Mouse (Mus musculus) midbrain, embryonic 15.5 days (tissue): ENCODE results near the gene Mpzl1. TPM values are rescaled to one million over a fixed set of nuclear protein-coding genes. Genes with fewer than 3 reads are reported as not detected.

Source experiments
- ATAC-seq: fragments of 200-750 bp; cut with Nextera tagmentation; replicated peaks from 2 replicates; pipeline ENCODE4 v1.8.0; 2017; ENCODE audit warnings: moderate TSS enrichment
- H3K27ac ChIP-seq: fragments of 300-500 bp; sonication (generic); 2 replicates; pipeline ENCODE4 v1.5.1; 2015; ENCODE audit warnings: mild to moderate bottlenecking, inconsistent platforms
- H3K27me3 ChIP-seq: fragments of 300-500 bp; sonication (generic); replicated peaks from 2 replicates; pipeline ENCODE4 v1.6.1; 2015; ENCODE audit warnings: inconsistent platforms
- H3K36me3 ChIP-seq: fragments of 300-500 bp; sonication (generic); replicated peaks from 2 replicates; pipeline ENCODE4 v1.6.1; 2015; ENCODE audit warnings: inconsistent platforms
- H3K4me1 ChIP-seq: fragments of 300-500 bp; sonication (generic); 2 replicates; pipeline ENCODE4 v1.6.1; 2015; ENCODE audit warnings: inconsistent platforms
- H3K4me2 ChIP-seq: fragments of 300-500 bp; sonication (generic); 2 replicates; pipeline ENCODE4 v1.6.1; 2015; ENCODE audit warnings: inconsistent platforms, mild to moderate bottlenecking, moderate library complexity
- H3K4me3 ChIP-seq: fragments of 300-500 bp; sonication (generic); 2 replicates; pipeline ENCODE4 v1.5.1; 2015; ENCODE audit warnings: mild to moderate bottlenecking, inconsistent platforms
- H3K9ac ChIP-seq: fragments of 300-500 bp; sonication (generic); 2 replicates; pipeline ENCODE4 v1.6.1; 2015; ENCODE audit warnings: mild to moderate bottlenecking, inconsistent platforms
- H3K9me3 ChIP-seq: fragments of 300-500 bp; sonication (generic); 2 replicates; pipeline ENCODE4 v1.6.1; 2016; ENCODE audit warnings: inconsistent platforms
- WGBS: fragments of 180-500 bp; shearing (Covaris S2); methylation state at CpG from one replicate; pipeline ENCODE4 v1.1.7; 2015; ENCODE audit warnings: mixed read lengths; 5-methylcytosine and 5-hydroxymethylcytosine counted together
- polyA plus RNA-seq: library from polyadenylated mRNA; unstranded; fragments of >200 nt; fragmentation: Nextera tagmentation; extraction: Ambion mirVana; gene quantifications from 2 replicates; pipeline ENCODE4 v1.2.1, GENCODE M21; 2015

Mpzl1 gene
- polyA plus RNA-seq, 1 experiment from 2014 or later: 156 TPM

GRCm38 (mm10) chr1:165587845-165588244 is 46.5 kb downstream of the Mpzl1 start:
- no peak for ATAC-seq
- H3K27me3 ChIP-seq: no peaks in the 10 kb centered on the region
- no peak overlapping the region for H3K27ac ChIP-seq
- H3K4me2 ChIP-seq: no peak overlapping the region
- no peak overlapping the region for H3K4me3 ChIP-seq
- H3K4me1 ChIP-seq: no peaks in the 10 kb centered on the region
- H3K9me3 ChIP-seq: no peaks in the 10 kb centered on the region
- H3K9ac ChIP-seq: no peak overlapping the region
- peaks cover 6% of the 10 kb centered on the region; the same call in 1 of the 2 replicates for H3K36me3 ChIP-seq
- 75% methylated on average over 8 of the region's 8 CpGs for WGBS

DNA sequence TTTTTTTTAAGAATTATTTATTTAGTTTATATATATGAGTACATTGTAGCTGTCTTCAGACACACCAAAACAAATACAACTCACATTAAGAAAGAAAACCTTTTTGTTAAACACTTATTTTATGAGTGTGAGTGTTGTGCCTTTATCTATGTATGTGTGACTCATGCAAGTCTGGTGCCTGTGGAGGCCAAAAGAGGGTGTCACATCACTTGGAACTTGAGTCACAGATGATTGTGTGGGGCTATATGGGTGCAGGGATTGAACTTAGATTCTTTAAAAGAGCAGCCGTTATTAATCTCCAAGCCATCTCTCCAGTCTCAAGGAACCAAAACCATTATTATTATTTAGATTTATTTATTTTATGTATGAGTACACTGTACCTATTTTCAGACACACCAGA is 48.0 kb downstream of the Mpzl1 start:
- Histone ChIP-seq H3K9ac (no peak overlapping the region), H3K9me3 (no peaks in the 10 kb centered on the region), H3K4me1 (no peaks in the 10 kb centered on the region), H3K27me3 (no peaks in the 10 kb centered on the region), H3K4me2 (no peak overlapping the region), H3K4me3 (no peak overlapping the region), H3K27ac (no peak overlapping the region), H3K36me3 (no peaks in the 10 kb centered on the region)
- ATAC-seq: no peak
- 98% methylated on average over 1 of the region's 1 CpGs for WGBS

DNA sequence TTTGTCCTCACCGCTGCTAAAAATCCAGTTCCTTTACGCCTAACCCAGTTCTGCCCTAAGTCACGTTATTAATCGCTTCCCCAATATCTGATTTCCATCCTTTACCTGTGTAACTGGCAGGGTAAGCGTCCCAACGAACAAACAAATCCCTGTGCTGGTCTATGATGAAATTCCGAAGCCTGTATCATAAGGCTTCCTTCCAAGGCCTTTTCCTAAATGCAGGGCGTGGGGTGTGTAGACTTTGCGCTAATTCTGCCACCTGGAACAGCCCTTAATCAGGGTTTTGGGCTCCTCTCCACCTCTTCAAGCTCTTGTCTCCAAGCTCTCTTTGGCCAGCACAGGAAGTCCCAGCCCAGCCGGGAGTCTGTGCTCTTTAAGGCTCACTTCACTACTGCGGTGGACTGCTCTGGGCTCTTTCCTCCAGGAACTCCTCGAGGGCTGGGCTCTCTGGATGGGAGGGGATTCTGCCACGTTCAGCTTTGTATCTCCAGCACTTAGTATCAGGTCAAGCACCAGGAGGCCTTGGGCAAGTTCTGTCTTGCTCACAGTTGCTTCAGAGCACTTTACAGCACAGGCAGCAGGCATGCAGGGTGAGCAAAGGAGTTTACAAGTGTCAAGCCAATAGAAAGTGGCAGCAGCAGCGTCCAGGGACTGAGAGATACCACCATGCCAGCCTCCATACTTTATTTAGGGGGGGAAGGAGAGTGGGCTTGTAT is 48.8 kb downstream of the Mpzl1 start:
- Histone ChIP-seq H3K9ac (no peak overlapping the region), H3K4me2 (no peak overlapping the region), H3K9me3 (no peaks in the 10 kb centered on the region), H3K4me3 (no peak overlapping the region), H3K27ac (no peak overlapping the region), H3K4me1 (no peaks in the 10 kb centered on the region), H3K27me3 (no peaks in the 10 kb centered on the region), H3K36me3 (no peaks in the 10 kb centered on the region)
- WGBS: 69% methylated on average over 14 of the region's 14 CpGs
- ATAC-seq: no peak

- Histone ChIP-seq H3K9me3 (no peaks in the 10 kb centered on the region), H3K36me3 (no peaks in the 10 kb centered on the region), H3K27me3 (no peaks in the 10 kb centered on the region), H3K4me2 (no peak overlapping the region), H3K4me1 (no peaks in the 10 kb centered on the region), H3K27ac (no peak overlapping the region), H3K4me3 (no peak overlapping the region), H3K9ac (no peak overlapping the region)
- 29% methylated on average over 12 of the region's 12 CpGs for WGBS
- ATAC-seq: peak; percentile 75
Measured at GRCm38 (mm10) chr1:165583529-165584184, 50.7 kb downstream of the Mpzl1 start.

- no peak for ATAC-seq
- H3K4me3 ChIP-seq: no peak overlapping the region
- H3K27ac ChIP-seq: no peak overlapping the region
- WGBS: 93% methylated on average over 3 of the region's 3 CpGs
- no peak overlapping the region for H3K9ac ChIP-seq
- H3K9me3 ChIP-seq: no peaks in the 10 kb centered on the region
- H3K36me3 ChIP-seq: no peaks in the 10 kb centered on the region
- H3K4me2 ChIP-seq: no peak overlapping the region
- H3K27me3 ChIP-seq: no peaks in the 10 kb centered on the region
- H3K4me1 ChIP-seq: no peaks in the 10 kb centered on the region
Measured at GRCm38 (mm10) chr1:165581255-165581654, 53.1 kb downstream of the Mpzl1 start.

- H3K27me3 ChIP-seq: no peaks in the 10 kb centered on the region
- no peak overlapping the region for H3K9ac ChIP-seq
- WGBS: 49% methylated on average over 5 of the region's 5 CpGs
- H3K27ac ChIP-seq: no peak overlapping the region
- no peak overlapping the region for H3K4me3 ChIP-seq
- no peaks in the 10 kb centered on the region for H3K9me3 ChIP-seq
- ATAC-seq: no peak
- H3K36me3 ChIP-seq: no peaks in the 10 kb centered on the region
- H3K4me1 ChIP-seq: no peaks in the 10 kb centered on the region
- H3K4me2 ChIP-seq: no peak overlapping the region
Measured at GRCm38 (mm10) chr1:165579332-165579731, 55.0 kb downstream of the Mpzl1 start.

DNA sequence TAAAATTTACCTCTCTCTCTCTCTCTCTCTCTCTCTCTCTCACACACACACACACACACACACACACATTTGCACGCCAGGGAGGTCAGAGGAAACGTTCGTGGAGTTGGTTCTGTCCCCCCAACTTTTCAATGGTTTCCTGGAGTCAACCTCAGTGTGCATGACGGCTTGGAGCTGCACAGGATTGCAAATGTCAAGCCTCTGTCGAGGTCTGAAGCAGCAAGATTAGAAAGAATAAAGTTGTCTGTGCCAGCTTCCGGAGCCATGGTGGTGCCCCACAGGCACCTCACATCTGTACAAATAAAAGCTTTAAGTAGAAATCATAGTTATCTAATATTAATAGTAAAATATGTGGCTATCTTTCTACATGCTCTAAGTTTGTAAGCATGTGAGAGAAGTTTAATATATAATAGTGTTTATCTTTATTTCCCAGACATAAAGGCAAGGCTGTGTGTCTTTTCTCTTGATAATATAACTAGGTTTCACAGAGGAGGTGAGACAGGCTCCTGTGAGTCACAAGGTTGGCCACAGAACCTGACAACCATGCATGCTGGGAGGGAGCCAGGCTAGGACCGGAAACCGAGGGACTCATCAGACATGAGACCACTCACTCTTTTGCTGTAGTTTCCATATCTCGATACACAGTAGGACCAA is 57.8 kb downstream of the Mpzl1 start:
- Histone ChIP-seq H3K4me2 (no peak overlapping the region), H3K27me3 (no peaks in the 10 kb centered on the region)
- WGBS: 78% methylated on average over 9 of the region's 9 CpGs

DNA sequence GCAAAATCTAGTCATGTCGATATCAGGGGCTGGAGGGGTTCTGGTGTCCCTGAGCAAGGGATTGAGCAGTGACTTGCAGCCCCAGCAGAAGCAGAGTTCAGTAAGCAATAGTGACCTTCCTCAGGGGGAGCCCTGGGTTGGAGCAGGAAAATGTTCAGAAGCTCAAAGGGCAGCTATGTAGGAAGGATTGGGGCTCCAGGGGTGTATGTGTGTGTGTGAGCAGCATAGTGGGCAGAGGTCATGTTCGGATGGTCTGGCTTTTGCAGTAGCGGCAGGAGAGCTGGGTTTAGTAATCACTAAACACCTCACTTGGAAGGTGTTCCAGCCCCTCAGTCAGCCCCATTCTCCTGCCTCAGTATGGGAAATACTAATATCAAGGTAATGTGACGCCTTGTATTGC is 58.3 kb downstream of the Mpzl1 start:
- no peaks in the 10 kb centered on the region for H3K9me3 ChIP-seq
- H3K27ac ChIP-seq: no peak overlapping the region
- no peaks in the 10 kb centered on the region for H3K4me1 ChIP-seq
- no peak overlapping the region for H3K4me2 ChIP-seq
- H3K36me3 ChIP-seq: no peaks in the 10 kb centered on the region
- ATAC-seq: no peak
- no peak overlapping the region for H3K4me3 ChIP-seq
- no peaks in the 10 kb centered on the region for H3K27me3 ChIP-seq
- H3K9ac ChIP-seq: no peak overlapping the region
- whole genome bisulfite sequencing: 78% methylated on average over 4 of the region's 4 CpGs

More for the DNA sequence above, 57.8 kb downstream of the Mpzl1 start:
- no peak for ATAC-seq
- Histone ChIP-seq H3K9me3 (no peaks in the 10 kb centered on the region), H3K36me3 (no peaks in the 10 kb centered on the region), H3K27ac (no peak overlapping the region), H3K9ac (no peak overlapping the region), H3K4me3 (no peak overlapping the region), H3K4me1 (no peaks in the 10 kb centered on the region)

GRCm38 (mm10) chr1:165567466-165567865 is 66.9 kb downstream of the Mpzl1 start:
- WGBS: 82% methylated on average over 7 of the region's 7 CpGs
- Histone ChIP-seq H3K4me1 (no peaks in the 10 kb centered on the region), H3K9me3 (no peaks in the 10 kb centered on the region), H3K9ac (no peak overlapping the region), H3K4me3 (no peak overlapping the region), H3K27ac (no peak overlapping the region), H3K36me3 (no peaks in the 10 kb centered on the region), H3K4me2 (no peak overlapping the region), H3K27me3 (no peaks in the 10 kb centered on the region)
- ATAC-seq: no peak

DNA sequence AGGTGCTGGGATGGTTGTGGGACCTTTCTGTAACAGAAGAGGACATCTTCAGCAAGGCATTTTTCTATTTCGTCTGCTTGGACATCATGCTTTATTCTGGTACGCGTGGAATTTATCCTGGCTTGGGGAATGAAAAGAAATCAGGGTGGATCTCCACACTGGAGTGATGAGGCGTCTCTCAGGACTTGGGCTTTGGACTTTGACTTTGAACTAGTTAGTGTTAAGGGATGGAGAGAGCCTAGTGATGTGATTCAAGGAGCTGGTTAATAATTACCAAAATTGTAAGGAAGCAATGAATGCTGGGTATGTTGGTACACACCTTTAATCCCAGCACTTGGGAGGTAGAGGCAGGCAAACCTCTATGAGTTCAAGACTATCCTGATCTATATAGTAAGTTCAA is 69.1 kb downstream of the Mpzl1 start:
- Histone ChIP-seq H3K9ac (no peak overlapping the region), H3K4me3 (no peak overlapping the region), H3K27ac (no peak overlapping the region), H3K36me3 (no peaks in the 10 kb centered on the region), H3K27me3 (no peaks in the 10 kb centered on the region), H3K9me3 (no peaks in the 10 kb centered on the region), H3K4me1 (no peaks in the 10 kb centered on the region), H3K4me2 (no peak overlapping the region)
- 94% methylated on average over 4 of the region's 4 CpGs for WGBS
- no peak for ATAC-seq

DNA sequence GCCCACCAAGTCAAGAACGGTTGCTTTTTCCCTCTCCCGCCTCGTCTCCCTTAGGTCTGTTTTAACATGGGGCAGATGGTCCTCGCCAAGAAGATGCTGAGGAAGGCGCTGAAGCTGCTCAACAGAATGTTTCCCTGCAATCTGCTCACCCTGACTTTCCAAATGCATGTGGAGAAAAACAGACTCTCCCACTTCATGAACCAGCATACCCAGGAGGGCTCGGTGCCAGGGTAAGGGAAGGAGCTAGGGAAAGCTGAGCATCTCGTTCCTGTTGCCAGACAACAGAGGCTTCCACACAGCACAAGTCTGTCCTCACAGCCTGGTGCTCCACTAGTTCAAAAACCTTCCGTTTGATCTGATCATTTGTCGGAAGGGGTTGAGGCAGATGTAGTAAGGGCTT is 75.3 kb downstream of the Mpzl1 start:
- Histone ChIP-seq H3K4me1 (no peaks in the 10 kb centered on the region), H3K27ac (no peak overlapping the region), H3K4me3 (no peak overlapping the region), H3K9me3 (no peaks in the 10 kb centered on the region), H3K36me3 (no peaks in the 10 kb centered on the region), H3K27me3 (no peaks in the 10 kb centered on the region), H3K9ac (no peak overlapping the region), H3K4me2 (no peak overlapping the region)
- ATAC-seq: no peak
- WGBS: 86% methylated on average over 9 of the region's 9 CpGs

- 59% methylated on average over 2 of the region's 2 CpGs for WGBS
- Histone ChIP-seq H3K27ac (no peak overlapping the region), H3K36me3 (no peaks in the 10 kb centered on the region), H3K9me3 (no peaks in the 10 kb centered on the region), H3K4me2 (no peak overlapping the region), H3K9ac (no peak overlapping the region), H3K4me1 (no peaks in the 10 kb centered on the region), H3K27me3 (no peaks in the 10 kb centered on the region), H3K4me3 (no peak overlapping the region)
- no peak for ATAC-seq
Measured at GRCm38 (mm10) chr1:165556711-165557110, 77.6 kb downstream of the Mpzl1 start.
